11 mouse cellular contexts compared by ENCODE assay signal in the genomic region with DNA sequence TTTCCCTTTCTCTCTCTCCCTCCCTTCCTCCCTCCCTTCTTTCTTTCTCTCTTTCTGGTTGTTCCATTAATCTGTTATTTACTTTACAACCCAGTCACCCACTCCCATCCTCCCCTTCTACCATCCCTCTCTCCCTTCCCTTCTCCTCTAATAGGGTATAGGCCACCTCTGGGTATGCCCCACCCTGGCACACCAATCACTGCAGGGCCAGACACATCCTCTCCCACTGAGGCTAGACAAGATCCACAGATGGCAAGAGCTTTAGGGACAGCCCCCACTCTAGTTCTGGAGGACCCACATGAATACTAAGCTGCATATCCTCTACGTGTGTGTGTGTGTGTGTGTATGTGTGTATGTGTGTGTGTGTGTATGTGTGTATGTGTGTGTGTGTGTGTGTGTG.
"Had no signal": no experiment of that assay in that cellular context is flagged by ENCODE, and none has a peak within 500 bp of the region (broad histone marks: within the 10 kb centered on the region; RNA-seq: fewer than 3 reads in every experiment).

No protein-coding gene starts in this region.

- ATAC-seq: intestine, postnatal 0 days; midbrain, embryonic 15.5 days had no signal

- H3K4me3 ChIP-seq: left cerebral cortex, adult 2 months; limb, embryonic 10.5 days; liver, embryonic 15.5 days; midbrain, embryonic 15.5 days had no signal

- H3K9ac ChIP-seq: liver, embryonic 15.5 days; midbrain, embryonic 15.5 days had no signal

- H3K4me2 ChIP-seq: liver, embryonic 11.5 days; liver, embryonic 15.5 days; midbrain, embryonic 11.5 days; midbrain, embryonic 15.5 days had no signal

- H3K27me3 ChIP-seq: liver, embryonic 15.5 days; midbrain, embryonic 15.5 days had no signal

- H3K4me1 ChIP-seq: midbrain, embryonic 15.5 days had no signal

- H3K36me3 ChIP-seq: limb, embryonic 10.5 days; liver, embryonic 15.5 days; midbrain, embryonic 15.5 days had no signal

- H3K27ac ChIP-seq: left cerebral cortex, adult 2 months; limb, embryonic 10.5 days; liver, embryonic 15.5 days; midbrain, embryonic 15.5 days had no signal

- H3K9me3 ChIP-seq: limb, embryonic 10.5 days; liver, embryonic 15.5 days; midbrain, embryonic 15.5 days had no signal

- DNase-seq: lung, adult 2 months; right cerebral cortex, postnatal 14 days; thymus, adult 2 months; thymus, postnatal 25 days had no signal
